Mouse (Mus musculus): ENCODE measurements at regions not wholly inside any gene's neighbourhood (a gene's known extent, or its start where the extent isn't known, plus 50 kb on each side); places are given as distances from the start of the nearest gene placed in this dataset.

DNA sequence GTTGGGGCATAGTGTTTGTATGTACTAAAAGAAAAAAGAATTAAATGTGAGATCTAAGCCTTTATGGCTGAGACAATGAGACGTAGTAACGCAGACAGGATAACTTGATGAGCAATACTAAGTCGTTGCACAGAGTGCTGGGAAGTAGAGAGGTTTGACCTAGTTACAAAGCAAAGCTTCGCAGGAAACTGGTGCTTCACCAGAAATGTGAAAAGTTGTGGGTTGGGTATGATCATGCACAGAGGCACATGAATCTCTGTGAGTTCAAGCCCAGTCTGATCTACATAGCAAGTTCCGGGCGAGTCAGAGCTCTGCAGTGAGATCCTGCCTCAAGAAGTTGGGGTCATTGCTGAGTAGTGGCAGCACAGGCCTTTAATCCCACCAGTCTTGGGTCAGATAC lies 65.3 kb upstream of the Jmy start:
- no peak for DNase-seq

DNA sequence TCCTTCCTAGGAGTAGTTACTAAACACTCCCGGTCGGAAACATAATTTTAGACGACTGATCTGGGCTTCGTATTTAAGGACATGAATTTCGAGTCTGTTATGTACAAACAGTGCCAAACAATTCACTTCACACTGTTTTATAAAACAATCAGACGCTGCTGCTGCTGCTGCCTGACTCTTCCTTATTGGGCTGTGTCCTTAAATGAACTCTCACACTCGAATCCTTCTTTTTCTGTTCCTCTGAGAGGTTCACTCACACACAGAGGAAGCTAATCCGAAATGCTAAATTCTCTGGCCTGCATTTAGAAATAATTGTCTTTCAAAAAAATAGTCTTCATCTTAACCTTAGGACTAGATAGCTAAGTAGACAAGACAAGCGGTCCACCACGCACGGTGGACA lies 64.5 kb upstream of the Jmy start:
- no peak for DNase-seq

DNA sequence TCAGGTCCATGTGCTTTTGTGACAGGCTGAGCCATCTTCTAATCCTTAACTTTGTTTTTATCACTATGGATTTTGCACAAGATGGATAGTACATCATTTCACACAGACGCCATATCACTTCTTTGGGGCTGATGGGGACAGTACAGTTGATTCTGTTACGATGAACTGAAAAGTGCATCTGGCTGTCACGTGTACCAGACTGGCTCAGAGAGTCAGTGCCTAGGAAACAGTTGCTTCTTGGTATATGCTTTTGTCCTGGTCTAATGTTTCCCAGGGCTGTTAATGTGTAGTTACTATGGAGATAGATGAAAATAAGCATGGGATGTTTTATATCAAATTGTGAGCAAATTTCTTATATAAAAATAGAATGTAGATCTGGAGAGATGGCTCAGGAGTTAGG lies 60.7 kb upstream of the Jmy start:
- no peak for DNase-seq

DNA sequence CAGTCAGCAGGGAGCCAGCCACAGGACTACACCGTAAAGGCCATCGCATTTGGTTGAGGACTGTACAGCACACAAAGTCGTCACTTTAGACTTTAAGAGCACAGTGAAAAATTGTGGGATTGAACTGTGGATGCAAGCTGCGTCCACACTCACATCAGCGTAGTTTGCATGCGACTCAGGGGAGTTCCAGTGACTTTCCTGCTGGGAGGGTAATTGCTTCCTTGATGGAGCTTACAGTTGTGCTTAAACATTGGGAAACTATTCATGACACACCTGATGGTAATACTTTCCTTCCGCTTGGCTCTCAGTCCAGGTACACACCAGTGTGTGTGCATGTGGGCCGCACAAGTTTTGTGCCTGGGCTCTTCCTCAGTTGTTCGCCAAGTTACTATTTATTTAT lies 59.0 kb upstream of the Jmy start:
- no peak for DNase-seq

DNA sequence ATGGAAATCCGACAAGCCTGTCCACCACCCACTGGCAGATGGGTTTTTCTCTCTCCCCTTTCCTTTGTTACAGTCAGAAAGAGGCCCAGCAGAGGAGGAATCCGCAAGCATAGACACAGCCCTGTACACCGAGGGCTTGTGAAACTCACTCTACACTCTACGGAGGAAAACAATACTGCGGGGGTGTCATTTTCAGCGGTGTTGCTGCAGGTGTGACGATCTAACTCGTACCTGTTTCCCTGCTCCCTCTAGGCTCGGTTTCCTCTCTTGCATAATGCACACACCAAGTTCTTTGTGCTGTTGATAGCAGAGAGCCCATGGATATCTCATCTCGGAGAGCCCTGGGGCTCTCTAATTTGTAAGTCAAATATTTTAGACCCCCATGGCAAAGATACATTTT lies 56.5 kb upstream of the Jmy start:
- no peak for DNase-seq

DNA sequence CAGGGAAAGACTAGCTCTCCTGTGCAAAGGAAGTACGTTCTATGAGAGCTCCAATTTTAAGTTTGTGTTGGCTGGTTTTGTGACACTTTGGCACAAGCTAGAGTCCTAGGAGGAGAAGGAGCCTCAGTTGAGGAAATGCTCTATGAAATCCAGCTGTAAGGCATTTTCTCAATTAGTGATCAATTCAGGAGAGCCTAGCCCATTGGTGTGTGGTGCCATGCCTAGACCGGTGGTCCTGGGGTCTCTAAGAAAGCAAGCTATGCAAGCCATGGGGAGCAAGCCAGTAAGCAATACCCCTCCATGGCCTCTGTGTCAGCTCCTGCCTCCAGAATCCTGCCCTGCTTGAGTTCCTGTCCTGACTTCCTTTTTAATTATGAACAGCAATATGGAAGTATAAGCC lies 55.3 kb upstream of the Jmy start:
- DNase-seq, result no peak

DNA sequence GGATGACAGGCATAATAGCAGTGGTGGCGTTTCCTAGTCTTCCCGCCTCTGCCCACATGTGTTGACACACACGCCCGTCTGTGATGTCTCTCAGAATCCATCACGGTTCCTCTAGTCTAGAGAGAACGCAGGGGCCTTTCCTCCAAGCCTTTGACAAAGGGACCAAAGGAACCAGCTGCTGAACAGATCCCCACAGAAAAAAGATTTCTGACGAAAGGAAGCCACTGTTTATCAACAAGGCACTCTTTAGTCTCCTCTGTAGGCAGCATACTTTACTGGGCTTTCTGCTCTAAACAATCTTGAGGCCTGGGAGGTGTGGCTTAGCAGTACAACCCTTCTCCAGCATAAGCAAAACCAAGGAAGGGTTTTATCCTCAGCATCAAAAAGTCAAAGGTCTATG lies 54.3 kb upstream of the Jmy start:
- DNase-seq, result no peak

DNA sequence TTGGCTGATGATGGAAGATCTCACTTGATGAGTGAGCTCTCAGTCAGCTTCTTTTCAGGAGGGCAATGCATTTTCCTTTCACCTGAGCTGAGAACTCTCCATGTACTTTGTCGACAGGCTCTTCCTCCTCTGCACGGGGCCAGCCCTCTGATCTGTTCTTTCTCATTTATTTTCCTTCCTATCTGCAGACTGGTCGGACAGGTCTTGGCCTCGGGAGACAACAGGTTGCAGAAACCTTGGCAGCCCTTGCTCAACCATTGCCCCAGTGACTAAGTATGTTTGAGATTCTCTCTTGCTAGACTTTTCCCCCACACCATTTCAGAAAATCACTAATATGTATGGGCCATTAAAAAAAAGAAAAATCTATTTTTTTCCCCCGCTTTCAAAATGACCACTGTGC lies 53.7 kb upstream of the Jmy start:
- DNase-seq, result no peak

DNA sequence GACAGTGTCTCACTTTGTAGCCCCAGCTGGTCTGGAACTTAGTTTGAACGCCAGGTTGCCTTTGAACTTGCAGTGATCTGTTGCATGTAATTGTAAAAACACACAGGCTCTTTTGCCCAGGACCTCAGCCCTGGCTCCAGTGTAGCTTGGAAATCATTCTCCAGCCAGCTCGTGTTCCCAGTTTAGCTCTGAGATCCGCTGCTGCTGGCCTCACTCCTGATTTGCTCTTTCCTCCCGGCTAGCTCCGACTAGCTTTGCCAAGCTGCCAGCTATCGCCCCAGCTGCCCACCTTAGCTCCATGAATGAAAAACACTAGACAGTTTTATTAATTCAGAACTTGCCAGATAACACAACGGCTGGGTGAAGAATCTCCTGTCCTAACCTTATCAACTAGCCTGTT lies 50.7 kb upstream of the Jmy start:
- DNase-seq, result peak; percentile 17
